Mouse (Mus musculus) CD4-positive naive resting alpha-beta T cell, adult 57 days (primary cell): ENCODE results near the gene Pla2g2c. TPM values are rescaled to one million over a fixed set of nuclear protein-coding genes. Genes with fewer than 3 reads are reported as not detected.

Source experiments
- total RNA-seq: library from RNA; stranded (reverse); gene quantifications from one replicate; pipeline ENCODE4 v1.2.4, GENCODE M21; 2023

Pla2g2c gene
- not detected for total RNA-seq

GRCm38 (mm10) chr4:138724354-138725126 is at the start of gene Pla2g2c:
Gene Pla2g2c, plus strand, starts transcription at chr4:138724792.

DNA sequence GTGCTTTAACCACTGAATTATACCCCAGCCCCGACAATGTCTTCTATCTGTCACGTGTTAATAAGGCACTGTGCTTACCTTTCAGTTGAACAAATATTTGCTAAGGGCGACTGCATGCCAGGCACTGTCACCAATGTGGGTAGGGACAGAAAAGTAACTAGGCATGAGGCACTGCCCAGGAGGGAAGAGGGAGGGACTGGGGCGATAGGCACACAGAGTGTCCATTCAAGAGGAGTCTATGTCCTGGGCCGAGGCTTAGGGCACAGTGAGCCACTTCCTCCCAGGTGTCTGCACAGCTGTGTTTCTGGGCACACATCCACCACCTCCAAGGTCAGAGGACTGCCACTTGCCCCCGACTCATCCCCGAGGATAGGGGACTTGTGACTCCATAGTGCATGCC is 12.4 kb downstream of the Pla2g2c start, which contains the start of gene Ubxn10:
Ubxn10 (minus strand) TSS at position 137 of the 400 bp plus-strand sequence.

GRCm38 (mm10) chr4:138757416-138757815 is 32.8 kb downstream of the Pla2g2c start, which contains the start of gene Pla2g2f:
Gene Pla2g2f, minus strand, starts transcription at chr4:138757626.

DNA sequence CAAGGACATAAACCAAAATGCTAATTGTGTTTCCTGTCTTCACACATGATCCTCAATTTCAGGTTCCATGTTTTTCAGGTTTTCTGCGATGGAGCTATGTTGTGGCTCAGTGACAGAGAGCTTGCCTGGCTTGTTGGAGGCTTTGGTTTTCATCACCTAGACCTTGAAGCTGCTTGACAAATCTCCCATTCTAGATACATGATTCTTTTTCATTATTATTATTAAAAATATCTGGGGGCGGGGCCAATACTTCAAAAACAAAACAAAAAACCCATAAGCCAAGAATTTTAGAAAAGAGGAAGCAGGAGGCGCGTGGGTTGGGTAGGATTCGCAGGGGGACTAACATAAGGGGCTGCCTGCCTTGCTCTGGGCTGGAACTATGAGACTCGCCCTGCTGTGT is 50.8 kb downstream of the Pla2g2c start, which contains the start of gene Pla2g2d:
Pla2g2d (plus strand) TSS at position 301 of the 400 bp plus-strand sequence.

Other genes with a start within 250 kb of the Pla2g2c start
- gene Vwa5b1, start 88.9 kb upstream of the Pla2g2c start, total RNA-seq: not detected
- 0.18 TPM for gene Ubxn10, start 12.4 kb downstream of the Pla2g2c start, total RNA-seq
- gene Pla2g2f, start 32.8 kb downstream of the Pla2g2c start, total RNA-seq: not detected
- 0.71 TPM for gene Pla2g2d, start 50.9 kb downstream of the Pla2g2c start, total RNA-seq
- gene Pla2g5, start 138.7 kb downstream of the Pla2g2c start, total RNA-seq: 1.8 TPM
- not detected for gene Gm13030, start 149.2 kb downstream of the Pla2g2c start, total RNA-seq
- gene Pla2g2e, start 153.2 kb downstream of the Pla2g2c start, total RNA-seq: 0.80 TPM
- 9.5 TPM for gene Otud3, start 189.2 kb downstream of the Pla2g2c start, total RNA-seq
- gene Rnf186, start 242.3 kb downstream of the Pla2g2c start, total RNA-seq: not detected
- gene Tmco4, start 248.1 kb downstream of the Pla2g2c start, total RNA-seq: 38.1 TPM